Mouse (Mus musculus): ENCODE results near the gene Ankrd9. TPM values are rescaled to one million over a fixed set of nuclear protein-coding genes. Genes with fewer than 3 reads are reported as not detected.

Gene Ankrd9
- total RNA-seq, 2 experiments from 2014 or later, result 8.4 to 18.3 TPM

GRCm38 (mm10) chr12:110991361-110992127 is 12.7 kb upstream of the Ankrd9 start:
- peak; percentile 87 for ATAC-seq (replicated peaks; ENCODE audit: low FRiP score, poor library complexity, severe bottlenecking)

DNA sequence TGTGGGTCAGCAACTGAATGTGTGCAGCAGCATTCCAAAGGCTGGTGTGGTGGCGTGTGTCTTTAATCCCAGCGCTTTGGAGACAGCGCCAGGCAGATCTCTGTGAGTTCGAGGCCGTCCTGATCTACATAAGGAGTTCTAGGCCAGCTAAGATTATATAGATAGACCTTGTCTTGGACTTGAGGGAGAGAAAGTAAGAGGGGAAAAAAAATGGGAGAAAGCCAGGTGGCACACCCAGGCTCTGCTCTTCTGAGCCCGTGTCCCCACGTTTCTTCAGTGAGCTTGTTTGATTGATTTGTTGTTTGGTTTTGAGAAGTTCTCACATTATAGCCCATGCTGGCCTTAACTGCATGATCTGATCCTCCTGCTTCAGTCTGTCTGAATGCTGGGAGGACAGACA is 11.7 kb upstream of the Ankrd9 start:
- no peak for ATAC-seq (replicated peaks; ENCODE audit: low FRiP score, poor library complexity, severe bottlenecking)

- no peak for ATAC-seq (replicated peaks; ENCODE audit: low FRiP score, poor library complexity, severe bottlenecking)
Measured at GRCm38 (mm10) chr12:110989409-110989808, 10.6 kb upstream of the Ankrd9 start.

DNA sequence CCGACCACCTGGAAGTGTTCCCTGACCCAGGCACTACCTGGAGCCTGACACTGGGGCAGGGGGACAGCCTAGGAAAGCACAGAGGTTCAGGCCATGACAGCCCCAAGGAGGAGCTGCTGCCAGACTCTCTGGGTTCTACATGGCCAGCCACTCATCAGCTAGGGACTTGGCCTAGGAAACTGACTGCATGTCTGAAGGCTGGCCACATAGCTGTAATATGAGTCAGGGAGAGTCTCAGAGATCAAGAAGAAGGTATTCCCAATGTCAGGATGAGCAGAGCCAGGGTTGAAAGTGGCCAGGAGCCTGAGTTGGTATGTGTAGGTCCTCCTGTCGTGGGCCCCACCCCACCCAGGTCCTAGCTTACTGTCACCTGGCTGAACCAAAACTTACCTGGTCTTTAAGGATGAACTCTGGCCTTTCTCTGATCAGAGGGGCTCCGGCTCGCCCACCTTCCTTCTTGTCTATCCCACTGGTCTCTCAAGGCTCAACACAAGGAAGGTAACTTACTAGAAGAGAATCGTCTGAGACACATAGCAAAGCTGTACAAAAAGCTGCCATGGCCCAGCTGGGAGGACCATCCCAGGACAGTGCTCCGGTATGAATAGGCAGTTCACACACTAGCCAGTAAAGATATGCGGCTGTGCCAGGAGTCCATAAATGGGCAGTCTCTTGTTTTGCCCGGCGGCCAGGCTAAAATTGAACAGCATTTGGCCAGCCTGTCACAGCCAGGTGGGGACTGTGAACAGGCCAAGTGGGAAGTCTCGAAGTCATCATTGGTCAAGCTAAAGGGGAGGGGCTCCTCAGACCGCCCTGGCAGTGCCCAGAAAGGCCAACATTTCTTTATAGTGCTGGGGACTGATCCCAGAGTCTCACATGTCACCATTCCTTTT is 7.9 kb upstream of the Ankrd9 start:
- ATAC-seq (replicated peaks; ENCODE audit: low FRiP score, poor library complexity, severe bottlenecking), result no peak

DNA sequence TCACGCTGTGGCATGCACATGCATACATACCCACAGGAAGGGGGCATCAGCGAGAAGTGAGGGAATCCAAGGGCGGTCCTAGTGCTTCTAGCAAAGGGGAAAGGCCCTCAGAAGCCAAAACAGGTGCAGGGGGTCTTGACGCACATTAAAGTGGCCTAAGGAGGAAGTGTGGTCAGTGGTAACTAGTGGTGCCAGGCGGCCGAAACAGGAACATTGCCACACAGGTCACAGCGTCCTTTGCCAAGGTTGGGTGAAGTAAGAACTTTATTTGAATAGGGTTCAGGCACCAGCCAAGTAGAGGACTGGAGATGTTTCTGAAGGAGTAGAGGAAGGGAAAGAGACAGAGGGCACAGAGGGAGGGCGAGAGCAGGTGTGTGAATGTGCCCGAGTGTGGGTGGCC is 6.3 kb upstream of the Ankrd9 start:
- no peak for ATAC-seq (replicated peaks; ENCODE audit: low FRiP score, poor library complexity, severe bottlenecking)

DNA sequence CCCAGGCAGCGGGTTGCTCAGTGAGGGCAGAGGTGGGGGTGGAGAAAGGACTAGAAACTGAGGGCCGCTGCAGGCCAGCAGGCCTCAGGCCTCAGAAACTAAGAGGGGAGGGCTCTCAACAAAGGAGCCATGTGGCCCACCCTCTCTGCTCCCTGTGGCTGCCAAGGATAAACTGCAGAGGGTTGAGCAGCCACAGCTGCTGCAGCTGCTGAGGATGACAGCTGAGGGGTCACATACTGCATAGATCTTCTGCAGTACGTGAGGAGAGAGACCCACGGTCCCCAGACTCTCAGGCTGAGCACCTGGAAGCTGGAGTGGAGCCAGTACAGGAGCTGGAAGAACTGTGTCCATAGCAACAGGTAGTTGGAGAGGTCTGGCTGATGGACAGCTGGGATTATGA is 5.8 kb upstream of the Ankrd9 start:
- ATAC-seq (replicated peaks; ENCODE audit: low FRiP score, poor library complexity, severe bottlenecking), result no peak

DNA sequence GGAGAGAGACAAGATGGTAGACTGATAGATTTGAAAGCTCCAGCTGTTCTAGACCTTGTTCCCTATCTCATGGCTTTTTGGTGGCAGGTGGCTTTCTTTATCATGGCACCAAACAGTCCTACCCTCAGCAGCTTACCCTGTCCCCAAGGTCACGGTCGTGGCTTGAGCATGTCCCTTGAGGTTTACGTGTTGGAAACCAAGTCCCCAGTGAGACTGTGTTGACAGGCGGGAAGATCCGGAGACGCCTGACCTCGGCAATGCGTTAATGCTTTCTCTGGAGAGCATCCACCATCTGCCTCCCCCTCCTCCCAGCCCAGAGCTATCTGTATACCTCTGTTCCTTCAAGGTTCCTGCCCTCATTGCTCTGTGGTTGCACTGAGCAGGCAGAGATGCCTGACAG is 4.9 kb upstream of the Ankrd9 start:
- no peak for ATAC-seq (replicated peaks; ENCODE audit: low FRiP score, poor library complexity, severe bottlenecking)

GRCm38 (mm10) chr12:110983083-110983482 is 4.2 kb upstream of the Ankrd9 start:
- ATAC-seq (replicated peaks; ENCODE audit: low FRiP score, poor library complexity, severe bottlenecking), result no peak

DNA sequence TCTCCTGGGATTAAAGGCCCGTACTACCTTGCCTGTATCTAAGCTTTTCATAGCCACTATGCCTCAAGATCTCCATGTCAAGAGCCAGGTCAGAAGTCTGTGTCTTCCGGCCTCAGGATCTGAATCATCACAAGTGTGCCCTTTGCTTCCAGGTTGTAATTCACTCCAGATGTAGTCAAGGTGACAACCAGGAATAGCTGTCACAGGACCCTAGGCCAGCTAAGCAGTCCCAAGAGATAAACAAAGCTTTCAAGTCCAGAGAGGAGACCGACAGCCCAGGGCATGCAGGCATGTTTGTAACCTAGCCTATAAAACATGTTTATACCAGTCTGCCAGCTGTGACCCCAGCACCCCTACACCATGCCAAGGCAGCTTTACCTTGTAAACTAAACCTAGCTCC is 2.9 kb upstream of the Ankrd9 start:
- no peak for ATAC-seq (replicated peaks; ENCODE audit: low FRiP score, poor library complexity, severe bottlenecking)

DNA sequence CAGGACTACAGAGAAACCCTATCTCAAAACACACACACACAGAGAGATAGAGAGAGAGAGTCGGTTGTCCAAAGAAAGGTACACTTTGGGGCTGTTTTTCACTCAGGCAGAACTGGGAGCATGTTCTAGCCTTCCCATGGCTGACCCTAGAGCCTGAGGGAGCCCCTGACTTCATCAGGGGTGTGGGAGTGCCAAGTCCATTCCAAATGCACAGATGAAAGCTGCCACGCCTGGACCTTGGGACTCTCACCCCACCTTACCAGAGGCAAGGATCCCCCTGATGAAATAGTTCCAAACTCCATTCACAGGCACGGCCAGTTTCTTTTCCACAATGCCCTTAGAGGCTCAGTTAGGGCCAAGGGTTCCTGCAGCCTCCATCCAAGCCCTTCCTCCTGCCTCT is 968 bp upstream of the Ankrd9 start:
- ATAC-seq (replicated peaks; ENCODE audit: low FRiP score, poor library complexity, severe bottlenecking), result no peak

DNA sequence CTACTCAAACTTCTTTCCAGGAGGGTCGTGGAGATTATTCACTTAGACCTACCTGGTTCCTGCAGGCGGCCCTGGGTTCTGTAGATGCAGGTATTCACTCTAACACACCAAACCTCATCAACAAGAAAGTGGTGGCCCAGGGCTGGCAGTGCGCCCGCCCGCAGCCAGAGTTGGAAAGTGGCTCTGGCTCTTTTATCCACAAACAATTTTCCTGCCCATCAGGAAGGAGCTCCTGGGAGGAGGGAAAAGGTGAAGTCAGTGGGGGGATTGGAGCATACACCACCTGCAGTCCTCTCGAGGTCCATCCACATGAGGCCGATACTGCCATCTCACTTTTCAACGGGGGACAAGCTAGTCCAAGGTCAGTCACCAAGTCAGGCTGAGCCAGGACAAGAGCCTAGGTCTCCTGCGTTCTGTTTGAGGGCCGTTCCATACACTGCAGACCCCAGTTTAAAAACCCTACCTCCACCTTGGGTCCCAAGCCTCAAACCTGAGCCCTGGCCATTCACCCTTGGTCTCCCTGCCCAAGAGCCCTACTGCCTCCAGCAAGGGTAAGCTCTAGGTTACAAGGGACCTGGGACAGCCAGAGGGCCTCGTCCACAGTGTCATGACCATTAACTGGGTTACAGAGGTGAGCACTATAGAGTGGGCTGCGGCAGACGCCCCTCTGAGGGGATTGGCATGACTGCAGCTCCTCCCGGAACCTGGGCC is 789 bp downstream of the Ankrd9 start:
- no peak for ATAC-seq (replicated peaks; ENCODE audit: low FRiP score, poor library complexity, severe bottlenecking)

DNA sequence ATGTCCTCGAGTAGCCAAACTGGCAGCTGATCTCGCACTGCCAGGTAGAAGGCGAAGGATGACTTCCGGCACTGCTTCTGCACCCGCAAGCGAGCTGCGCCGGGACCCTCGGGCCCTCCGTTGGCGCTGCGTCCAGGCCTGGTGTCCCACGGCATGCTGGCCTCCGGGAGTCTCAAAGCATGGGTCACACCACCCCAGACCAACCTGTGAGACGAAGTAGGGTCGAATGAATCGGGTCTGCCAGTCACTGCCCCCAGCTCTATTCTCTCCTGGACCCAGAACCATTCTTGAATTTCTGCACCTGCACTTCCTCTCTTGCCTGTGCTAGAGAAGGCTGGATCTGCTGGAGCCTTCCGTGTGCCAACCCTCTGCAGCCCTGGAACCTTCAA is 1.5 kb downstream of the Ankrd9 start:
- no peak for ATAC-seq (replicated peaks; ENCODE audit: low FRiP score, poor library complexity, severe bottlenecking)

GRCm38 (mm10) chr12:110976589-110977344 is 2.1 kb downstream of the Ankrd9 start:
- no peak for ATAC-seq (replicated peaks; ENCODE audit: low FRiP score, poor library complexity, severe bottlenecking)

- no peak for ATAC-seq (replicated peaks; ENCODE audit: low FRiP score, poor library complexity, severe bottlenecking)
Measured at GRCm38 (mm10) chr12:110975838-110976468, 2.9 kb downstream of the Ankrd9 start.

- no peak for ATAC-seq (replicated peaks; ENCODE audit: low FRiP score, poor library complexity, severe bottlenecking)
Measured at GRCm38 (mm10) chr12:110975385-110975784, 3.5 kb downstream of the Ankrd9 start.

GRCm38 (mm10) chr12:110974726-110975125 is 4.1 kb downstream of the Ankrd9 start:
- ATAC-seq (replicated peaks; ENCODE audit: low FRiP score, poor library complexity, severe bottlenecking), result no peak

GRCm38 (mm10) chr12:110974295-110974694 is 4.5 kb downstream of the Ankrd9 start:
- peak; percentile 81 for ATAC-seq (replicated peaks; ENCODE audit: low FRiP score, poor library complexity, severe bottlenecking)

- peak; percentile 13 for ATAC-seq (replicated peaks; ENCODE audit: low FRiP score, poor library complexity, severe bottlenecking)
Measured at GRCm38 (mm10) chr12:110973829-110974228, 5.0 kb downstream of the Ankrd9 start.

GRCm38 (mm10) chr12:110971972-110972371 is 6.9 kb downstream of the Ankrd9 start:
- no peak for ATAC-seq (replicated peaks; ENCODE audit: low FRiP score, poor library complexity, severe bottlenecking)
